Mouse (Mus musculus): ENCODE data around the gene Cmbl.

DNA sequence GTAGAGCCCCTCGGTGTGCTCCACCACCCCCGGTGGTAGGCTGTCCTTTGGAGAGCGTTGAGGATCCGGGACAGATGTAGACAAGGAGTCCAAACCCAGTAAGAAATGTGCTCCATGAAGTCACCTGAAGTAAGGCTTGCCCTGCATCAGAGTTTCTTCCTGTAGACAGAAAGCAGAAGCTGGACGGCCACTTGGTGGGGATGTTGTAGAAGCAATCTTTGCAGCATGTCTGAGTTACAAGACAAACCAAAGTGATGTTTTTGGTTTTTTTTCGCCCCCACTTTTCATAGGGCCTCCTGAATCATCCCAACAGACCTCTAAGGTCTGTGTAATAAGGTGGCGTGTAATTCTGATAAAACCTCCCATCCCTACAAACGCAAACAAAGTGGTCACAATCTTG, 54.3 kb downstream of the Cmbl start:
- TF ChIP-seq POLR2A (IDR thresholded peaks at IDR 0.05; ENCODE audit: control insufficient read depth, extremely low read depth, insufficient read depth, low read length, poor library complexity) (no peak), CTCF (IDR thresholded peaks at IDR 0.05; ENCODE audit: borderline replicate concordance, control insufficient read depth, extremely low read depth, insufficient read depth, low read length, poor library complexity) (no peak)

Data from thymus, adult 2 months (tissue).